Mouse (Mus musculus) midbrain, embryonic 12.5 days (tissue): ENCODE data around the gene Ints5. TPM values are rescaled to one million over a fixed set of nuclear protein-coding genes. Genes with fewer than 3 reads are reported as not detected.
"Not testable (repeated sequence)": the region's sequence is repeated elsewhere in the genome, so short reads cannot be mapped to it uniquely, and the experiment has no call there.

Experiments
- ATAC-seq: fragments of 200-750 bp; cut with Nextera tagmentation; 2 replicates; pipeline ENCODE4 v1.8.0; 2017; ENCODE audit warnings: low read depth, moderate TSS enrichment, moderate library complexity; ENCODE audit not compliant: low FRiP score
- H3K27ac ChIP-seq: fragments of 300-500 bp; sonication (generic); replicated peaks from 2 replicates; pipeline ENCODE4 v1.5.1; 2016; ENCODE audit warnings: mild to moderate bottlenecking
- H3K27me3 ChIP-seq: fragments of 300-500 bp; sonication (generic); 2 replicates; pipeline ENCODE4 v1.6.1; 2016; ENCODE audit warnings: mild to moderate bottlenecking
- H3K36me3 ChIP-seq: fragments of 300-500 bp; sonication (generic); 2 replicates; pipeline ENCODE4 v1.6.1; 2016
- H3K4me1 ChIP-seq: fragments of 300-500 bp; sonication (generic); 2 replicates; pipeline ENCODE4 v1.6.1; 2016
- H3K4me2 ChIP-seq: fragments of 300-500 bp; sonication (generic); replicated peaks from 2 replicates; pipeline ENCODE4 v1.6.1; 2016; ENCODE audit warnings: mild to moderate bottlenecking, moderate library complexity
- H3K4me3 ChIP-seq: fragments of 300-500 bp; sonication (generic); 2 replicates; pipeline ENCODE4 v1.5.1; 2016; ENCODE audit warnings: mild to moderate bottlenecking
- H3K9ac ChIP-seq: fragments of 300-500 bp; sonication (generic); replicated peaks from 2 replicates; pipeline ENCODE4 v1.6.1; 2016; ENCODE audit warnings: mild to moderate bottlenecking, moderate library complexity
- H3K9me3 ChIP-seq: fragments of 300-500 bp; sonication (generic); 2 replicates; pipeline ENCODE4 v1.6.1; 2016; ENCODE audit warnings: mild to moderate bottlenecking
- WGBS: fragments of 180-500 bp; shearing (Covaris S2); methylation state at CpG from one replicate; pipeline ENCODE4 v1.1.7; 2016; 5-methylcytosine and 5-hydroxymethylcytosine counted together
- polyA plus RNA-seq: library from polyadenylated mRNA; unstranded; fragments of >200 nt; fragmentation: Nextera tagmentation; extraction: Ambion mirVana; gene quantifications from 2 replicates; pipeline ENCODE4 v1.2.1, GENCODE M21; 2016

The Ints5 gene
- polyA plus RNA-seq, 1 experiment from 2014 or later = 46.6 TPM

DNA sequence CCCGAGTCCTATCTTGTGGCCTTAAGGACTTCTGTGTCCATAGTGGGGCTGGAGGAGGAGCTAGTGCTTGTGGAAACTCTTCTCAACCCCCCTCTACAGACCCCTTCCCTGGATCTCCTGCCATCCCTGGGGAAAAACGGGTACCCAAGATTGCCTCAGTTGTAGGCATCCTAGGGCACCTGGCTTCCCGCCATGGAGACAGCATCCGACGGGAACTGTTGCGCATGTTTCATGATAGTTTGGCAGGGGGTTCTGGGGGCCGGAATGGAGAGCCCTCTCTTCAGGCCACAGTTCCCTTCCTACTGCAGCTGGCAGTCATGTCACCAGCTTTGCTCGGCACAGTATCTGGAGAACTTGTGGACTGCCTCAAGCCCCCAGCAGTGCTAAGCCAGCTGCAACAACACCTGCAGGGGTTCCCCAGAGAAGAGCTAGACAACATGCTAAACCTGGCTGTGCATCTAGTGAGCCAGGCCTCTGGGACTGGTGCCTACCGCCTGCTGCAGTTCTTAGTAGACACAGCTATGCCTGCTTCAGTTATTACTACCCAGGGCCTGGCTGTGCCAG, 2.7 kb downstream of the Ints5 start:
- 93% methylated on average over 9 of the region's 9 CpGs for WGBS
- Histone ChIP-seq H3K4me1 (peaks cover 29% of the 10 kb centered on the region), H3K9ac (no peak overlapping the region), H3K36me3 (peaks cover 36% of the 10 kb centered on the region), H3K4me3 (no peak overlapping the region), H3K4me2 (no peak overlapping the region), H3K27ac (no peak overlapping the region), H3K27me3 (no peaks in the 10 kb centered on the region), H3K9me3 (no peaks in the 10 kb centered on the region)
- ATAC-seq = no peak

DNA sequence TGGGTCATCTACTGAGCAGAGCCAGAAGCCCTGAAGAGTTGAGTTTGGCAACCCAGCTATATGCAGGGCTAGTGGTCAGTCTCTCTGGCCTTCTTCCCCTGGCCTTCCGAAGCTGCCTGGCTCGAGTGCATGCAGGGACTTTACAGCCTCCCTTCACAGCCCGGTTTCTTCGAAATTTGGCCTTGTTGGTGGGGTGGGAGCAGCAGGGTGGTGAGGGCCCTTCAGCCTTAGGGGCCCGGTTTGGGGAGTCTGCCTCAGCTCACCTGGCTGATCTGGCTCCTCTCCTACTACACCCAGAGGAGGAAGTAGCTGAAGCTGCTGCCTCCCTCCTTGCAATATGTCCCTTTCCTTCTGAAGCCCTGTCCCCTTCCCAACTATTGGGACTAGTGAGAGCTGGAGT, 3.4 kb downstream of the Ints5 start:
- not testable (repeated sequence) for ATAC-seq, H3K27me3 ChIP-seq, H3K27ac ChIP-seq, H3K9ac ChIP-seq, H3K9me3 ChIP-seq, H3K4me3 ChIP-seq, H3K4me2 ChIP-seq
- Histone ChIP-seq H3K4me1 (peaks cover 29% of the 10 kb centered on the region), H3K36me3 (peaks cover 28% of the 10 kb centered on the region)
- WGBS = 88% methylated on average over 5 of the region's 5 CpGs

DNA sequence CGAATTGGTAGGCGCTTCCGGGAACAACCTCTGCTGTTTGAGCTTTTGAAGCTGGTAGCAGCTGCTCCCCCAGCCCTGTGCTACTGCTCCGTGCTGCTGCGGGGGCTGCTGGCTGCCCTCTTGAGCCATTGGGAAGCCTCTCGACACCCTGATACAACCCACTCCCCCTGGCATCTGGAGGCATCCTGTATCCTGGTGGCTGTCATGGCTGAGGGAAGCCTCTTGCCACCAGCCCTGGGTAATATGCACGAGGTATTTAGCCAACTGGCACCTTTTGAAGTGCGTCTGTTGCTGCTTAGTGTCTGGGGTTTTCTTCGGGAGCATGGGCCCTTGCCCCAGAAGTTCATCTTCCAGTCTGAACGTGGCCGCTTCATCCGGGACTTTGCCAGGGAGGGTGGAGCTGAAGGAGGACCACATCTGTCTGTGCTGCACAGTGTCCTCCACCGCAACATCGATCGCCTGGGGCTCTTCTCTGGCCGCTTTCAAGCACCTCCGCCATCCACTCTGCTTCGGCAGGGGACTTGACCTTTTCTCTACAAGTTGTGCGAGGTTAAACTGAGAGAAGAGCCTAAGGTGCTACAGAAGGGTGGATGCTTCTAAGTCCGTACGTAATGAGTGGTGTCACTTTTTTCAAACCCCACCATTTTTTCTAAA, 4.5 kb downstream of the Ints5 start:
- H3K4me2 ChIP-seq = peak overlapping the region; percentile 90
- peaks cover 28% of the 10 kb centered on the region for H3K36me3 ChIP-seq
- peak overlapping the region; percentile 81 for H3K27ac ChIP-seq
- H3K4me3 ChIP-seq = peak overlapping the region; percentile 87
- H3K27me3 ChIP-seq, H3K9me3 ChIP-seq: not testable (repeated sequence)
- H3K9ac ChIP-seq = peak overlapping the region; percentile 88
- peak; percentile 71 for ATAC-seq
- H3K4me1 ChIP-seq = peaks cover 29% of the 10 kb centered on the region
- 29% methylated on average over 21 of the region's 21 CpGs for WGBS

DNA sequence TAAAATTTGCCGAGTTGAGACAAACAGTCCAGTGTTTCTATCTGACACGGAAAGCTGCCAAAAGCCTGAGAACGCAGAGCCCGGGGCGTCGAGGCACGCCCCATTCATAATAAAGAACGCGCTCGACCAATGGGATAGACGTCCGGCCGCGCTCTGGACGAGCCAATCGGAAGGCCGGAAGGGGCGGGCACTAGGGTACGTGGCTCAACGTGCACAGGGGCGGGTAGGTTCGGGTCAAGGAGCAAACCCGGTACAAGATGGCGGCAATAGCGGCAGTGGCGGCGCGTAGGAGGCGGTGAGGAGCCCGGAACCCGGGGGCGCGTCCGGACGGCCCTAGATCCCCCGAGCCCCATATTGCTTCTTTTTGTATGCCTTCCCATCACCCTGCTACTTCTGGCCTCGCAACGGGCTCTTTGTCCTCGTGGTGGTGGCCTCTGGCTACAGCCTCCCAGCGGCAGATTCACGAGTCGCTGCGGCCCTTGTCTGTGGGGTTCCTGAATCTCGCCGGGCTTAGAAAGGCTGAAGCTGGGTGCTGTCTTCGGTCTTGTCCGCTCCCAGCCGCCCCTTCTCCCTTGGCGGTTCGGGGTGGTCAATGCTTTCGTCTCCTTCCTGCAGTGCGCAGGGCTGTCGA, 5.2 kb downstream of the Ints5 start, which contains the start of gene Ganab:
TSS of gene Ganab (plus strand) at position 207 of the 631 bp plus-strand sequence.
- peak within 1 kb of the TSS; percentile 88 for H3K9ac ChIP-seq
- H3K27ac ChIP-seq = peak within 1 kb of the TSS; percentile 81
- H3K27me3 ChIP-seq = no peaks in the 10 kb centered on the region
- WGBS = 0% methylated on average over 50 of the region's 53 CpGs
- no peaks in the 10 kb centered on the region for H3K9me3 ChIP-seq
- peaks cover 32% of the 10 kb centered on the region for H3K36me3 ChIP-seq
- H3K4me3 ChIP-seq = peak within 1 kb of the TSS; percentile 87
- peaks cover 29% of the 10 kb centered on the region for H3K4me1 ChIP-seq
- peak within 1 kb of the TSS; percentile 90 for H3K4me2 ChIP-seq
- peak; percentile 99 for ATAC-seq

DNA sequence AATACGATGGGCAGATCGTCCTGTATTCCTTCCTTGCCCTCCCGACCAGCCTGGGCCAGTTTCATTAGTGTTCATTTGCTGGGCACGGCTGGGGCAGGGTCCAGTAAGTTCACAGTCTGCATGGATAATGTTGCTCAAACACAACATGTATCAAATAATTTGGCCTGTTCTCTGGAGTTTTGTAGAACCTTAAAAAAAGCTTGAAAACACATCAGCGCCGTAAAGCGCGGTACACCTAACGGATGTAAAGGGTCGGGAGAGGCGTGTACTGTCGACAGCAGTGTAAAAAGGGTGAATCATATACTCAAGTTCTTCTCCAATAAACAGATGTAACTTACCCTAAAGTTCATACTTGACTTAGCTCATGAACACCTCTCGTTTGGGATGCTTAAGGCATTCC, 5.8 kb downstream of the Ints5 start:
- H3K27ac ChIP-seq = peak overlapping the region; percentile 81

DNA sequence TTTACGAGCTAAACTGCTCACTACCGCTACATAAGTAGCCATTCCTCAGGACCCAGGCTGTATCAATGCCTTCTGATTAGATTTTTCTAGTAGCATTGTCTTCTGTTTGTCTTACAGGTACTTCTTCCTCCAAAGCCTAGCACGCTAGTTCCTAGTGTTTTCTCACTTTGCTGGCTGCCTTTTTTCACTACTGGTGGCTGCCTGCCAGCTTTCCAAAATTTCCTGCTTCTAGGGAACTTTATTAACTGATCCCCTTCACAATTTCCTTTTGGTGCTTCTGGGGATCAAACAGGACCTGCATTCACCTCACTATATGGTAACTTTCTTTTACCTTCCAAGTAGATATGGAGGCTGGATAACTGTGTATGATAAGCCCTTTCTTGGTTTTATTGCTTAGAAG, 6.3 kb downstream of the Ints5 start:
- Histone ChIP-seq H3K4me3 (peak overlapping the region; percentile 87), H3K9me3 (no peaks in the 10 kb centered on the region), H3K4me1 (peaks cover 21% of the 10 kb centered on the region), H3K27ac (no peak overlapping the region), H3K27me3 (no peaks in the 10 kb centered on the region), H3K9ac (peak overlapping the region; percentile 88), H3K36me3 (peaks cover 42% of the 10 kb centered on the region), H3K4me2 (peak overlapping the region; percentile 90)
- no peak for ATAC-seq
- WGBS = 68% methylated on average over 3 of the region's 3 CpGs

More for the DNA sequence above, 5.8 kb downstream of the Ints5 start:
- 17% methylated on average over 13 of the region's 13 CpGs for WGBS
- H3K4me1 ChIP-seq = peaks cover 25% of the 10 kb centered on the region
- H3K36me3 ChIP-seq = peaks cover 38% of the 10 kb centered on the region
- peak overlapping the region; percentile 87 for H3K4me3 ChIP-seq
- peak overlapping the region; percentile 88 for H3K9ac ChIP-seq
- H3K9me3 ChIP-seq = no peaks in the 10 kb centered on the region
- H3K27me3 ChIP-seq = no peaks in the 10 kb centered on the region
- ATAC-seq = no peak
- peak overlapping the region; percentile 90 for H3K4me2 ChIP-seq

DNA sequence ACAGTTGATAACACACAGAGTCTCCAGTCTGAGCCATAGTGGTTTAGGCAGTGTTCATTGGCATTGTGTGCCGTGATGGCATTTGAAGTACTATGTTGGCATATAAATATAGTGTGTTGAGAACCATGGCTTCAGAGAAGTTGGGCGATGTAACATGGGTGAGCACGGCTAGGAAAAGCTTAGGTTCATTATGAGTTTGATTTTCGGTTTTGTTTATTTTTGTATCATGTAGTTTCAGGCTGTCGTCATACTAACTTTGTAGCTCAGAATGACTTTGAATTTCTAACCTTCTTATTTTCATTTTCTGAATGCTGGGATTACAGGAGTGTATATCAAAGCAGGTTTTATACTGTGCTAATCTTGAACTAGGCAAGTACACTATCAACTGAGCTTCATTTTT, 10.6 kb downstream of the Ints5 start:
- Histone ChIP-seq H3K4me3 (no peak overlapping the region), H3K4me1 (peaks cover 10% of the 10 kb centered on the region), H3K9ac (no peak overlapping the region), H3K36me3 (peaks cover 60% of the 10 kb centered on the region), H3K27ac (no peak overlapping the region), H3K4me2 (no peak overlapping the region), H3K9me3 (no peaks in the 10 kb centered on the region), H3K27me3 (no peaks in the 10 kb centered on the region)
- 96% methylated on average over 5 of the region's 5 CpGs for WGBS
- ATAC-seq = no peak

DNA sequence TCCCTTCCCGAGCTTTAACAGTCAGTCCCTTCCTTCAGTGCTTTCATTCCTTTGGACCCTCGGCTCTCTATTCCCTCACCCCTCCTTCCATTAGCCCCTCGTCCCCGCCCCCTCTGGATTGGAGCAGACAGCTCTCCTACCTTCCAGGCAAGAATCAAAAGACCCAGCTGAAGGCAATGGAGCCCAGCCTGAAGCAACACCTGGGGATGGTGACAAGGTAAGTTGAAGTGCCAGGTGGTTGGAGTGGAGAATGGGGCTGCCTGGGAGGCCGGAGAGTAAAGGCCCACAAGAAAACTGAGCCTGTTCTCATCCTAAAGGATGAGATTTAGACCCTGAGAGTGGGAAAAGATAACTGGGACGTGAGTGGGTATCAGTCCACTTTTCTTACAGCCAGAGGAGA, 15.7 kb downstream of the Ints5 start:
- no peaks in the 10 kb centered on the region for H3K9me3 ChIP-seq
- no peaks in the 10 kb centered on the region for H3K4me1 ChIP-seq
- ATAC-seq = no peak
- no peak overlapping the region for H3K27ac ChIP-seq
- H3K27me3 ChIP-seq = no peaks in the 10 kb centered on the region
- no peak overlapping the region for H3K4me3 ChIP-seq
- H3K36me3 ChIP-seq = peaks cover 96% of the 10 kb centered on the region
- WGBS = 91% methylated on average over 6 of the region's 6 CpGs
- no peak overlapping the region for H3K9ac ChIP-seq
- no peak overlapping the region for H3K4me2 ChIP-seq

DNA sequence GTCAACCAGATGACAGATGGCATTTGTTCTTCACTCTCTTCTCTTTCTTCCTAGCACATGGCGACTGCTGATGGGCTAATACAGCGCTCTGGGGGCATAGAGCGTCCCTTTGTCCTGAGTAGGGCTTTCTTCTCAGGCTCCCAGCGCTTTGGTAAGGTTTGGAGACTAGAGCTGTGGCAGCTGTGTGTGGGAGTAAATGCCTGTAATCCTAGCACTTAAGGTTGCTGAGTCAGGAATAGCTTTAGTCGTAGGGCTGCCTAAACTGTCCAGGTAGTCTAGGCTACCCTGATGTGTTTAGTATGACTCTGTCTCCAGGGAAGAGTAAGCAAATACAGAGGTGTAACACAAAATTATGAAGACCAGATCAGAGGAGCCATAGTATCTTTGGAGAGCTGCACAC, 19.0 kb downstream of the Ints5 start:
- Histone ChIP-seq H3K27me3 (no peaks in the 10 kb centered on the region), H3K4me2 (no peak overlapping the region), H3K9me3 (no peaks in the 10 kb centered on the region), H3K4me1 (no peaks in the 10 kb centered on the region), H3K27ac (no peak overlapping the region), H3K9ac (peak overlapping the region; percentile 11; the same call in 1 of the 2 replicates), H3K36me3 (peaks cover 100% of the 10 kb centered on the region), H3K4me3 (no peak overlapping the region)
- no peak for ATAC-seq
- WGBS = 97% methylated on average over 5 of the region's 5 CpGs

DNA sequence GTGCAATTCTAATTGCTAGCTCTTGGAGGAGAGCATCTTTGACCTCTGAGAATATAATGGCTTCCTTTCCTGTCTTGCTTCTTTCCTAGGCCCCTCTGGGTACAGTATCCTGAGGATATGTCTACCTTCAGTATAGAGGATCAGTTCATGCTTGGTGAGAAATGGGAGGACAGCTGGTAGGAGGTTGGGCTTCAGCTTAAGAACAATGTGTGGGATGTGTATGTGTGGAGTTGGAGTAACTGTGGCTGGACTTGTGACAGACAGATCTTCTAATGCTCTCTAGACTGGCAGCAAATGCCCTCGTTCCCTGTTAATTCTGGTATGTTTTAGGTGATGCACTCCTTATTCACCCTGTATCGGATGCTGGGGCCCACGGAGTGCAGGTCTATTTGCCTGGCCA, 21.4 kb downstream of the Ints5 start:
- H3K4me1 ChIP-seq = no peaks in the 10 kb centered on the region
- no peak overlapping the region for H3K9ac ChIP-seq
- no peak overlapping the region for H3K27ac ChIP-seq
- no peaks in the 10 kb centered on the region for H3K27me3 ChIP-seq
- no peak overlapping the region for H3K4me2 ChIP-seq
- no peaks in the 10 kb centered on the region for H3K9me3 ChIP-seq
- H3K4me3 ChIP-seq = no peak overlapping the region
- 98% methylated on average over 3 of the region's 3 CpGs for WGBS
- ATAC-seq = no peak
- H3K36me3 ChIP-seq = peaks cover 80% of the 10 kb centered on the region

DNA sequence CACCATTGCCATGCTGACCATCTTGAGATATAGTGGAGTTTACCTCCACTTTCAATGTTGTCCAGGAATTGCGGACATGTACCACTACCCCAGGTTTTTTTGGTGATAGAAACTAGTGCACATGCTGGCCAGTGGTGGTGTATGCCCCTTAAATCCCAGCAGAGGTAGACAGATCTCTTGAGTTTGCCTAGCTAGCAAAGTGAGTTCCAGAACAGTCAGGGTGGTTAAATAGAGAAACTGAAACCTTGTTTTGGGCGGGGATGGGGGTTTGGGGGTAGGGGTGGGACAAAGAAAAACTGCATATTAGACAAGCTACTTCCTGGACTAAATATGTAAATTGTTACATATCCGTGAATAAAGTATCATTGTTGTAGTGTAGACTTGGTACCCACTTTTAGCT, 26.2 kb downstream of the Ints5 start:
- H3K9me3 ChIP-seq = no peaks in the 10 kb centered on the region
- peaks cover 35% of the 10 kb centered on the region for H3K36me3 ChIP-seq
- WGBS = 93% methylated on average over 3 of the region's 3 CpGs
- no peak overlapping the region for H3K4me2 ChIP-seq
- ATAC-seq = no peak
- H3K4me3 ChIP-seq = no peak overlapping the region
- H3K27ac ChIP-seq = no peak overlapping the region
- H3K9ac ChIP-seq = no peak overlapping the region
- peaks cover 9% of the 10 kb centered on the region for H3K4me1 ChIP-seq
- H3K27me3 ChIP-seq = no peaks in the 10 kb centered on the region

DNA sequence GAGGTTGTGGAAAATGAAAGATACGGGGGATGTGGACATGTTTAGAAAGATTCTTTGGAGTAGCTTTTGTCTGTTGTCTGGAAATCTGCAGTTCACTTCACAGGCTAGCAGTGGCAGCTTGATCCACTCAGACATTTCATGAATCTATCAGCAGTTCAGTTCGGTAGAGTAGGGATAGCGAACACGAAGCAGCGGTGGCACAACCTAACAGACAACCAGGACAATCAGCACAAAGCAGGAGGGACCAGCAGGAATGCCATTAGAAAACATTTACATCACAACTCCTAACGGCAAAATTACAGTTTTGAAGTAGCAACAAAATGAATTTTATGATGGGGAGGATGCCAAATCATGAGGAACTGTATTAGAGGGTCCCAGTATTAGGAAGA, 26.9 kb downstream of the Ints5 start:
- no peak for ATAC-seq
- 75% methylated on average over 6 of the region's 6 CpGs for WGBS
- H3K36me3 ChIP-seq = peaks cover 28% of the 10 kb centered on the region

More for the DNA sequence above, 26.9 kb downstream of the Ints5 start:
- peaks cover 9% of the 10 kb centered on the region for H3K4me1 ChIP-seq
- H3K27me3 ChIP-seq = no peaks in the 10 kb centered on the region
- no peaks in the 10 kb centered on the region for H3K9me3 ChIP-seq
- H3K9ac ChIP-seq = no peak overlapping the region
- peak overlapping the region; percentile 77 for H3K4me2 ChIP-seq
- H3K4me3 ChIP-seq = peak overlapping the region; percentile 86; the same call in 1 of the 2 replicates
- peak overlapping the region; percentile 79; the same call in 1 of the 2 replicates for H3K27ac ChIP-seq
